Mouse (Mus musculus) adrenal gland, adult (tissue): ENCODE measurements at regions not wholly inside any gene's neighbourhood (a gene's known extent, or its start where the extent isn't known, plus 50 kb on each side); places are given as distances from the start of the nearest gene placed in this dataset.

Experiments used
- DNase-seq, 2 experiments: peaks; one replicate each; pipeline ENCODE4 v3.0.0; 2022 to 2023; ENCODE audit warnings: low spot score in 1 of 2; ENCODE audit not compliant: inconsistent age in 2 of 2

DNA sequence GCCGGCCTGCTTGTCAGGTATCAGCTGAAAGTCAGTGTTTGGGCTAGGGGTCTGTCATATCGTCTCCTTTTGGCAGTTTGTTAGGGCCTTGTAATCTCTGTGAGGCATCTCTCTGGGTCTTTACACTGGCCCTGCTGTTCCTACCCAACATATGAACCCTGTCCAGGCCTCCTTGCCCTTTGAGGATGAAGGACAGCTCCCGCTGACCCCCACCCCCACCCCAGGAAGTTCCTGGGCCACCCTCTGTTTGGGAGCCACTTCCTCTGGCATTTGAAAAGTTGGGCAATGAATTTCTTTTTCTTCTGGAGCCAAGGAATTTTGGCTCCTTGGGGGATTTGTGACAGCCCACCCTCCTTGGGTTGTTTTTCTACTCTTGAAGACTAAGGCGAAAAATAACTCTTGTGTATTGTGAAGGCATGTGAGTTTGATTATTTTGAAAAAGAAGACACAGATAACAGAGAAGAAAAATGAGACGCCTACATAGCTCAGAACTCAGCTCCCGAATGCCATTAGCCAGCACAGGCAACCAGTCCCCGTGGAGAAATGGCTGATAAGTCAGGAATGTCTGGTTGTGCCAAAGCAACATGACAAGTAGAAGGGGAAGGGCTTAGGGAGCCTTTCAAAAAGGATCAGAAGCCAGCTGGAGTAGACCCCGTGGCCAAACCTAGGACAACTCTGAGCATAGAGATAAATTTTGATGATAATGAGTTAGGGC, 249.5 kb downstream of the Gm49356 start:
- DNase-seq, result no peak

DNA sequence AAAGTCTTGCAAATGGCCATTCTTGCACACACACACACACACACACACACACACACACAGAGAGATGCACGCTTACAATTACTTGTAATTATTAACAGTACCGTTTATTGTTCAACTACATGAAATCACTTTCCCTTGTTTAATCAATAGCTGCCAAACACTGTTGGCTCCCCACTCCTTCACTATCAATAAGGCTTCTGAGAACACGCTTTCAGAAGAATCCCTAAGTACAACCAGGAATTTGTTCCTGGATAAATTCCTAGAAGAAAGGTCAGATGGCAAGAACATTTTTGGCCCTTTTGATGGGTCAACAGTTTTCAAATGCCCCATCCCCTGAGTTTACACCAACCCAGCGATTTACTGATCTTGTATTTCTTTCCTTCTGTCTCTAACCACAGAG, 252.5 kb downstream of the Gm49356 start:
- DNase-seq, result no peak

DNA sequence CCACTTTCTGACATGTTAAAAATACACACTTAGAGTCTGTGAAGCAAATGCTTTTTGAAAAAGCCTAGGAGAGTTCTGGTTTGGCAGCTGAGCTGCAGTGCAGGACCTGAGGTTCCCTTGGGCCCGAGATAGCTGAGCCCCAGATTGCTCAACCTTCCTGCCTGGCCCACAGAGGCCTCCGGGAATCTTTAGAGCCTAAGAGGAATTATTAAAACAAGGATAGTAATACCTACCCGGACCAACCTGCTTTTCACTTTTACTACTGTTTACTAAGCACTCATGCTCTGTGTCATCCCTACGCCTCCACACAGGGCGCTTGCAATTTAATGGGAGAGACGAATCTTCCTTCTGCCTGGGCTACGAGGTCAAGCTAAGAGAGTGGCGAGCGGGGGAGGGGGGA, 253.4 kb downstream of the Gm49356 start:
- no peak for DNase-seq

DNA sequence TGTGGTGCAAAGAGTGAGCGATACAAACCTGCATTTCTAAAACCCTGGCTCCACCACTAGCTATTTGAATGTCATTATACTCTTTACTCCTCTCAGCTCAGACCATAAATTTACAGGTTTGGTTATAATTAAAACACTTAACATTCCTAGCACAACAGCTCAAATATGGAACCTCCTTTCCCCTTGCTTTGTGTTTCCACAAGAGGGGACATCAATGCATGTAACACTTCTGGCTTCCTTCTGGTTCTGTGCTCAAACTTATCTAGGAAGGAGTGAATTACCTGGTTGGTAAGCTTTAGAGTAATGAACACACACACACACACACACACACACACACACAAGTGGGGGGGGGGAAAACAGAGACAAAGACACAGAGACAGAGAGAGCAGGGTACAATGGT, 254.8 kb downstream of the Gm49356 start:
- no peak for DNase-seq

DNA sequence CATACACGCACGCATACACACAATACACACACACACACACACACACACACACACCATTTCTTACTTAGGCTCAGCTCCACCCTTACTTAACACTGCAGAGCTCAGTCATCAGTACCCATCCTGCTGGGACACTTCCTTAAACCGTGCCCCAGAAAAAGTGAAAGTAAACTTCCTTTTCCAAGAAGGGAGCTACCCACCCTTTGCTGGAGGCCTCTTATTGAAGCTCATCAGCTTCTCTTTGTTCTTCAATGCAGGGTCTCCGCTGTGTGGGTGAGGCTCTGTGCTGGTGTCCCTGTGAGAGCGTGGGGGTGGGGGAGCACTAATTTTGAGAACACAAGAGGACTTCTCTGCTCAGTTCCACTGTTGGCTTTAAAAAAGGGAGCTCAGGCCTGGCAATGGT, 256.6 kb downstream of the Gm49356 start:
- no peak for DNase-seq

GRCm38 (mm10) chr15:59146111-59146510, 257.0 kb downstream of the Gm49356 start:
- no peak for DNase-seq

DNA sequence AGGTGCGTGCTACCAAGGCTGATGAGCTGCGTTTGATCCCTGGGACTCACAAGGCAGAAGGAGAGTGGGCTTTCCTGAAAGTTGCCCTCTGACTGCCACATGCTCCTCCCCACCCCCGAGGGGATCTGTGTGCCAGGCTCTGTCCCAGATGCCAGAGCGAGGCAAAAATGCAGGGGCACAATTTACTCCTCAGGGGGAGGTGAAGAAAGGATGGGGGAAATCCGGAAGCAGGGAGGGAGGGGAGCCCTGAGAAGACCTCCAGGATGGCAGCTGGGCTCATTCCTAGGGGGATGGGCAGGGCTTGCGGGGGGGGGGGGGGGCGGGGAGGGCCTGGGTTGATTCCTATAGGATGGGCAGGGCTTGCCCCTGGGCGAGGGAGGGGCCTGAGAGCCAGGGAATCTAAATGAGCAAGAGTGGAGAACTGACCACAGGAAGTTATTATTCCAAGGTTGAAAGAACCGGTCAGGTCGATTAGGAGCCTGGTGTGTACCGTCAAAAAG, 257.5 kb downstream of the Gm49356 start:
- DNase-seq, result no peak

DNA sequence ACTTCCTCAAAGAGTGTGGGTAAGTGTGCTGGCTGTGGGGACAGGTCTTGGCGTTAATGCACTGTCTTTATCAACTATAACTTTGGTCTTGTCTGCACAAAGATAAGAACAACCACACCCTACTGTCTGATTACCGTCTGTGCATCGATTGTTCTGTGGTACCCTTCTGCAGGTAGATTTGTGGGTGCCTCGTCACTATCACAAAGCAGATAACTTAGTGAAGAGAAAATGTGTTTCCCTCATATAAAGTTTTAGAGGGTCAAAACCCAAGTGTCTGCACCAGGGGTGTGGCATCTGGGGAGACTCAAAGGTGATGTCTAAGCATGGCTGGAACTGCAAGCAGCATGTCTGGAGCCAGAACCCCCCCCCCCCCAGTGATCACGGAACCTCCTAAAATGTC, 259.4 kb downstream of the Gm49356 start:
- no peak for DNase-seq

- DNase-seq, result no peak
Measured at GRCm38 (mm10) chr15:59151506-59151905, 262.4 kb downstream of the Gm49356 start.

- DNase-seq, result no peak
Measured at GRCm38 (mm10) chr15:59152786-59153388, 263.8 kb downstream of the Gm49356 start.

DNA sequence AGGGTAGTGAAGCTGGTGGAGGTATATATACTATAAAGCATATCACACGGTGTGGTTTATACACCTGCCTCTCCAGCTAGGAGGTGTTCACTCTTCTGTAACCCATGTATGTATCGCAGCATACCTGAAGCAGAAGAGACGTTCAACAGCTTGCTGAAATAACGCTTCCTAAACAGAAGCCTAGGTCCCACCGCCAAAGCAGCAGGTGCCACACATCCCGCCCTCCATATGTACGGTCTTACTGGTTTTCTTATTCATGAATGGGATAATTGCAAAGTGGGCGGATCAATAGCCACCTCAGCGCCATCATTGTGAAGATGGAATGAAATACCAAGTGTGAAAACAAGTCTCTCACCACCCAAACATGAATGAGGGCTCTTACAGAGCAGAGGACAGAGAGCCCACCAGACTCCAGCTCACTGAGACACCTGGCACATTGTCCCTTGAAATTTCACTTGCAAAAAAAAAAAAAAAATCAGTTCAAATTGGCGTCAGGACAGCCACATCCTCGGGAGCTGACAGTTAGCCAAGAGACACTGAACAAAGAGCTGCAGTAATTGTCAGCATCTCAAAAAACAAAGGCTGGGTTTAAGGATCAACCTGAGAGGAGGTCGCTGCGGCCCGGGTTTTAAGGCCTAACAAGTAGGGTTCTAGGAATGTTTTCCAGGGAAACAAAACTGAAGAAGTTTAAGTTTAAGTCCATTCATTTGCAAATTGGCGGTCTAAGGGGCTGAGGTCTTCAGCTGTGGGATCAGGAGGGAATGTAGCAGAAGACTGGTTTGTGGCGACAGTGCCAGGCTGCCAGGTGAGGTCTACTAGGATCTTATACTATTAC, 264.5 kb downstream of the Gm49356 start:
- DNase-seq, result no peak

DNA sequence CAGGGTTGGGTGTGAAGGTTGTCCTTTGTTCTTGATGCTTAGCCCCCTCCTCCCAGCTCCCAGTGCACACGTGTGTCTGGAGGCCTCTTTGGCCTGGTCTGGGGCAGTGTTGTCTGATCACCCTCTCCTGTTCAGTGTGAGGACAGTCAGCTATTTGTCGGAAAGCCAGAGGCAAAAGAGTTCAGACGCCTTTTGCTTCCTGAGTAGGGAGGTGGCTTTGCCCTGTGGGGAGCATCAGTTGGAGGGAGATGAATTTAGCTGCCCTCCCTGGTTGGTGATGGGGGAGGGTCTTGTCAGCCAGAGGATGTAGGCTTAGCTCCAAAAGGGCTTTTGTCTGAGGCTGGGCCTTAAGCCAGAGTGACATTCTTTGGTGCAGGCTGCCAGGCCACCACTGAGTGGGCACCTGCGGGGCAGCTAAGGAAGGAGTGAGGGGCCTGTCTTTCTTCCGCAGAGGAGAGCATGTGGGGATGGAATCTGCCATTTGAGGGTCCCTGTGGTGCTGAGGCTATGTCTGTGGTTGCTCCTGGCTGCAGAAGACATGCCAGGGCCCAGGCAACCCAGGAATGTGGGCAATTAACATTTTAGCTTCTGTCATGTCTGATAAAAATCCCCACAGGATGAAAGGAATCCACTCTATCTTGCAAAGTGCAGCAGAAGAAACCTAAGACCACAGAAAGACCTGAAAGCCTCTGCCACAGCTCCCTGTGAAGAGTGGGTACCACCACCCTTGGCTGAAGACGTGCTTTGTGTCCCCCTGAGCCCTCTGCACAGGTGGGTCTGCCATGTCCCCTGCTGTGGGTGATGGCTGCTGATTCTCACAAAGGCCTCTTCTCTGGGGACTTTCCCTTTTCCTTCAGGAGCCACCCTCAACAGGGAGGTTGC, 265.6 kb downstream of the Gm49356 start:
- DNase-seq, result no peak

GRCm38 (mm10) chr15:59155289-59155623, 266.2 kb downstream of the Gm49356 start:
- DNase-seq, result no peak

- DNase-seq, result no peak
Measured at GRCm38 (mm10) chr15:59156328-59156727, 267.2 kb downstream of the Gm49356 start.

DNA sequence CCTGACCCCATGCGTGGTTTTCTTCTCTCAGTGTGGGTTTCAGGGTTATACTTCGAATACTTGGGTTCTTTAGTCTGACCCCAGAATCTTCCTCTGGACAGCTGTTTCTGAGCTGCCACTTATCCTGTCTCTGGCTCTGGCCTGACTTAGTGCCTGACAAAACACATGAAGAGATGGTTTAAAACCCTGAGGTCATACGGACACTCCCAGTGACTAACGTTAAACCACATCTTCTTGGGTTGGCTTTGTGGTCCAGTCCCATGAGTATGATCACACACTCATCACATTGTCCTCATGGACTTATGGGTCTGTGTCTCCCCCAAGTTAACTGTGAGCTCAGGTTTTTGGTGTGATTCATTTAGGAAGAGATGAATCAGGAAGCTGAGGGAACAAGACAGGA, 269.7 kb downstream of the Gm49356 start:
- DNase-seq, result no peak

DNA sequence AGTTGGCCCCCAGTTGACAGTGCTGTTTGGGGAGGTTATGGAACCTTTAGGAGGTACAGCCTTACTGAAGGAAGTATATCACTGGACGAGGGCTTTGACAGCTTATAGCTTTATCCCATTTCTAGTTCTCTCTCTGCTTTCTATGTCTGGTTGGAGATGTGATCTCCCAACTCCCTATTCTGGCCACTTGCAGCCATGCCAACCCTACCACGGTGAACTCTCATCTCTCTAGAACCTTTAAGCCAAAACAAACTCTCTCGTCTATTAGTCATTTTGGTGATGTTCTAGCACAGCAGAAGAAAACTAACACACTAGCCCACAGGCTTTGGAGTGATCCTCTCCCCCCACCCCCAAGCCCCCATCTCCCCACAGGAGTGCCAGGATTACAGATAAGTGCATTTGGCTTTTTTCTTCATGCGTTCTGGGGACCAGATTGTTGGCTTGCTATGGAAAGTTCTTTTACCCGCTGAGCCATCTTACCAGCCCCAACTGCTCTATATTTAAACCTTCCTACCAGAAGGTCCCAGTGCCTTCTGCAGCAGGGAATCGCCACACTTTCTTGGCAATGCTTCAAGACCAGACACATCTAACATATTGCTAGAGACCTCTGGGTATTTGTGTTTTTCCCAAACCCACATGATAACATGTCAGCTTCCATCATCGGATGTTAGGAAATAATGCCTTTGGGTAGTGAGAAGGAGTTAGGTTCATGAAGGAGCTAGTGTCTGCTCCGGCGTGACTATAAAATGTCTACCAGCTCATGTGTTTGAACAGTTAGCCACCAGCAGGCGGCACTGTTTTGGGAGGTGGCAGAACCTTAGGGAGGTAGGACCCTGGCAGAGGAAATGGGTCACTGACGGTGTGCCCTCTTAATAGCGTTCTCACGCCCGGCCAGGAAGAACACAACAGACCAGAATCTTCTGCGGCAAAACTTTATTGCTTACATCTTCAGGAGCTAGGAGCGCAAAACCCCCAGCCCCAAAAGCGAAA, 272.1 kb downstream of the Gm49356 start:
- DNase-seq, result no peak

GRCm38 (mm10) chr15:59167937-59168659, 279.0 kb downstream of the Gm49356 start:
- peak in 1 of 2 experiments; percentile 44 for DNase-seq

- no peak for DNase-seq
Measured at GRCm38 (mm10) chr15:59168660-59169170, 279.6 kb downstream of the Gm49356 start.

GRCm38 (mm10) chr15:59169237-59169797, 280.2 kb downstream of the Gm49356 start:
- no peak for DNase-seq
